9 mouse cellular contexts compared by ENCODE assay signal in genomic region chr3:27370125-27370524, GRCm38 (mm10). TPM values are rescaled to one million over a fixed set of nuclear protein-coding genes. Genes with fewer than 3 reads are reported as not detected.
DNase-seq lines count a peak whose midpoint lies in the region; ATAC-seq and TF ChIP-seq lines count a peak whose summit lies in the region.
"Had no signal": no experiment of that assay in that cellular context is flagged by ENCODE, and none has a peak within 500 bp of the region (broad histone marks: within the 10 kb centered on the region; RNA-seq: fewer than 3 reads in every experiment).

No protein-coding gene starts in this region.

- TF ChIP-seq RAD21 in MEL (IDR thresholded peaks at IDR 0.05; ENCODE audit: low read depth, low read length): no peak

- no peak for TF ChIP-seq EP300 in MEL (IDR thresholded peaks at IDR 0.05; ENCODE audit: low read depth in 1 of 2, low read length in 2 of 2)
- no peak for TF ChIP-seq EP300 in liver, postnatal 0 days (IDR thresholded peaks at IDR 0.05; ENCODE audit: low read depth)

- H3K9ac ChIP-seq in heart, embryonic 12.5 days: no peak overlapping the region
- H3K9ac ChIP-seq in MEL (ENCODE audit: control insufficient read depth, low read depth, low read length, poor library complexity, severe bottlenecking): no peak overlapping the region
- H3K9ac ChIP-seq in liver, postnatal 0 days (replicated peaks): no peak overlapping the region
- H3K9ac ChIP-seq: heart, embryonic 13.5 days had no signal

- no peak for TF ChIP-seq CTCF in MEL (IDR thresholded peaks at IDR 0.05 in 2 of 3, conservative IDR thresholded peaks at IDR 0.05 in 1 of 3; ENCODE audit: control insufficient read depth in 1 of 3, insufficient read depth in 1 of 3, low read depth in 2 of 3, low read length in 3 of 3, poor library complexity in 1 of 3, severe bottlenecking in 1 of 3)
- no peak for TF ChIP-seq CTCF in liver, postnatal 0 days (IDR thresholded peaks at IDR 0.05; ENCODE audit: low read depth)
- no peak for TF ChIP-seq CTCF in cerebellum, adult 2 months (IDR thresholded peaks at IDR 0.05; ENCODE audit: borderline replicate concordance, insufficient read depth, low read depth, low read length)

- peaks cover 55% of the 10 kb centered on the region for H3K27me3 ChIP-seq in heart, embryonic 12.5 days (replicated peaks)
- H3K27me3 ChIP-seq in MEL (ENCODE audit: control insufficient read depth in 1 of 2, insufficient read depth in 2 of 2, low read length in 2 of 2): no peaks in the 10 kb centered on the region
- H3K27me3 ChIP-seq in liver, postnatal 0 days (ENCODE audit: insufficient read depth, low read length): peaks cover 37% of the 10 kb centered on the region
- H3K27me3 ChIP-seq in cerebellum, adult 2 months (ENCODE audit: control insufficient read depth, insufficient read depth, low read length): no peaks in the 10 kb centered on the region; the same call in 1 of the 2 replicates

- H3K4me2 ChIP-seq in heart, embryonic 12.5 days: no peak overlapping the region
- H3K4me2 ChIP-seq in liver, postnatal 0 days (ENCODE audit: low read depth, low read length): no peak overlapping the region
- H3K4me2 ChIP-seq: heart, embryonic 13.5 days had no signal

- H3K4me1 ChIP-seq in heart, embryonic 12.5 days (replicated peaks): peaks cover 14% of the 10 kb centered on the region
- no peaks in the 10 kb centered on the region for H3K4me1 ChIP-seq in MEL (ENCODE audit: control insufficient read depth in 1 of 2, insufficient read depth in 2 of 2, low read length in 2 of 2)
- no peaks in the 10 kb centered on the region for H3K4me1 ChIP-seq in liver, postnatal 0 days (ENCODE audit: insufficient read depth)
- peaks cover 3% of the 10 kb centered on the region; the same call in 1 of the 2 replicates for H3K4me1 ChIP-seq in cerebellum, adult 2 months (ENCODE audit: control insufficient read depth, insufficient read depth, low read length)

- H3K79me2 ChIP-seq in MEL (ENCODE audit: control insufficient read depth, insufficient read depth, low read length, poor library complexity): no peaks in the 10 kb centered on the region

- no peaks in the 10 kb centered on the region for H3K9me3 ChIP-seq in heart, embryonic 12.5 days (replicated peaks)
- H3K9me3 ChIP-seq in MEL (replicated peaks; ENCODE audit: insufficient read depth, low read length): no peaks in the 10 kb centered on the region
- H3K9me3 ChIP-seq in liver, postnatal 0 days (ENCODE audit: low read length): no peaks in the 10 kb centered on the region
- H3K9me3 ChIP-seq: heart, embryonic 13.5 days had no signal

- TF ChIP-seq POLR2A in MEL (IDR thresholded peaks at IDR 0.05; ENCODE audit: control insufficient read depth in 1 of 2, insufficient read depth in 1 of 2, low read depth in 1 of 2, low read length in 2 of 2, poor library complexity in 1 of 2): no peak
- TF ChIP-seq POLR2A in cerebellum, adult 2 months (IDR thresholded peaks at IDR 0.05; ENCODE audit: borderline replicate concordance, insufficient read depth, low read length): no peak

- intact Hi-C loops in heart, postnatal 14 days (cut with DNase I): no loop called here

- WGBS in heart, embryonic 12.5 days: 5% methylated on average over 10 of the region's 10 CpGs
- 7% methylated on average over 10 of the region's 10 CpGs for WGBS in liver, postnatal 0 days (ENCODE audit: insufficient replicate concordance)
- whole genome bisulfite sequencing in cerebellum, adult 2 months: 5% methylated on average over 10 of the region's 10 CpGs

- H3K36me3 ChIP-seq in heart, embryonic 12.5 days: no peaks in the 10 kb centered on the region
- H3K36me3 ChIP-seq in MEL (ENCODE audit: control insufficient read depth in 1 of 2, insufficient read depth in 2 of 2, low read length in 2 of 2): no peaks in the 10 kb centered on the region
- no peaks in the 10 kb centered on the region for H3K36me3 ChIP-seq in liver, postnatal 0 days (replicated peaks; ENCODE audit: insufficient read depth, low read length)
- H3K36me3 ChIP-seq: heart, embryonic 13.5 days had no signal

- DNase-seq in heart, postnatal 14 days: peak; percentile 44 to 65
- peak; percentile 36 for DNase-seq in MEL (ENCODE audit: low read depth, low spot score)
- DNase-seq in liver, postnatal 0 days: peak; percentile 32
- peak; percentile 52 for DNase-seq in thymus, postnatal 14 days
- no peak for DNase-seq in cerebellum, adult 2 months
- no peak for DNase-seq in cerebellum, adult 8-10 months

- H3K27ac ChIP-seq in heart, embryonic 12.5 days (ENCODE audit: poor library complexity, severe bottlenecking): no peak overlapping the region
- no peak overlapping the region for H3K27ac ChIP-seq in MEL (ENCODE audit: control insufficient read depth, low read depth, low read length)
- no peak overlapping the region for H3K27ac ChIP-seq in liver, postnatal 0 days (ENCODE audit: low read depth)
- no peak overlapping the region for H3K27ac ChIP-seq in cerebellum, adult 2 months (ENCODE audit: insufficient read depth, low read length)
- H3K27ac ChIP-seq: heart, embryonic 13.5 days had no signal

- no peak for ATAC-seq in heart, embryonic 12.5 days (ENCODE audit: insufficient number of reproducible peaks, low FRiP score)
- peak; percentile 59; the same call in 1 of the 2 replicates for ATAC-seq in granulocyte monocyte progenitor cell, adult 5-6 weeks (replicated peaks; ENCODE audit: poor library complexity, severe bottlenecking)
- no peak for ATAC-seq in liver, postnatal 0 days

- H3K4me3 ChIP-seq in heart, embryonic 12.5 days: no peak overlapping the region
- H3K4me3 ChIP-seq in MEL (ENCODE audit: control insufficient read depth in 1 of 2, insufficient read depth in 1 of 2, low read depth in 2 of 2, low read length in 2 of 2): no peak overlapping the region
- H3K4me3 ChIP-seq in liver, postnatal 0 days (ENCODE audit: low read depth, low read length): no peak overlapping the region
- H3K4me3 ChIP-seq in cerebellum, adult 2 months (replicated peaks; ENCODE audit: insufficient read depth, low read depth, low read length): no peak overlapping the region
- H3K4me3 ChIP-seq: heart, embryonic 13.5 days had no signal

TF ChIP-seq in MEL, 35 proteins besides CTCF, POLR2A, EP300 and RAD21:
- TF ChIP-seq HCFC1 (IDR thresholded peaks at IDR 0.05; ENCODE audit: low read depth, low read length): no peak
- TF ChIP-seq MXI1 (IDR thresholded peaks at IDR 0.05; ENCODE audit: low read depth, low read length): peak; percentile 82
TF ChIP-seq in MEL: peak in this region for 1.

RNA-seq across cellular contexts. Expression of gene Ghsr, which starts 1.0 kb away (rescaled TPM):
- total RNA-seq in heart, postnatal 14 days (2021): not detected
- polyA plus RNA-seq in heart, embryonic 12.5 days (2016; fragmentation: Nextera tagmentation; extraction: Ambion mirVana): not detected in 2 replicates
- not detected in 2 replicates for total RNA-seq in MEL (2012; rRNA removed)
- polyA plus RNA-seq in MEL (2012; ENCODE audit: insufficient read depth in 1 of 2, insufficient read length in 2 of 2, low read depth in 1 of 2, low replicate concordance in 2 of 2, missing spikeins in 1 of 2): not detected
- not detected in 2 replicates for total RNA-seq in granulocyte monocyte progenitor cell, adult 5-6 weeks (2014; fragmentation: Nextera tagmentation)
- total RNA-seq in granulocyte monocyte progenitor cell, adult 5-6 weeks (2017): not detected in 2 replicates
- not detected in 2 replicates for polyA plus RNA-seq in liver, postnatal 0 days (2015; fragmentation: Nextera tagmentation; extraction: Ambion mirVana)
- 0.14 and 0.29 TPM in 2 replicates for polyA plus RNA-seq in cerebellum, adult 2 months (2012; rRNA removed)
- polyA plus RNA-seq: heart, embryonic 13.5 days had no signal

RNA-seq across cellular contexts. Expression of gene Tnfsf10, which starts 53.3 kb away (rescaled TPM):
- 10 to 100 TPM; 10.9 to 12.3 TPM for total RNA-seq in heart, postnatal 14 days (2021)
- not detected in 2 replicates for polyA plus RNA-seq in heart, embryonic 12.5 days (2016; fragmentation: Nextera tagmentation; extraction: Ambion mirVana)
- total RNA-seq in MEL (2012; rRNA removed): 0.04 TPM in 1 of 2 replicates, not detected in the other
- under 1 TPM in 1 of 2 experiments, not detected in 1; 0.06 TPM for polyA plus RNA-seq in MEL (2012; ENCODE audit: insufficient read depth in 1 of 2, insufficient read length in 2 of 2, low read depth in 1 of 2, low replicate concordance in 2 of 2, missing spikeins in 1 of 2)
- total RNA-seq in granulocyte monocyte progenitor cell, adult 5-6 weeks (2014; fragmentation: Nextera tagmentation): 5.0 and 6.3 TPM in 2 replicates
- 4.3 and 8.8 TPM in 2 replicates for total RNA-seq in granulocyte monocyte progenitor cell, adult 5-6 weeks (2017)
- polyA plus RNA-seq in liver, postnatal 0 days (2015; fragmentation: Nextera tagmentation; extraction: Ambion mirVana): 0.23 and 0.37 TPM in 2 replicates
- polyA plus RNA-seq in cerebellum, adult 2 months (2012; rRNA removed): 1.6 and 2.0 TPM in 2 replicates

Comparison
In these comparisons a context has a peak if more than half of its experiments do, and no peak if none do; other contexts are left out.
1. DNase-seq: peak in heart, postnatal 14 days (2 of 2), MEL (single experiment), liver, postnatal 0 days (single experiment) and thymus, postnatal 14 days (single experiment); none in cerebellum, adult 2 months (0 of 2) and cerebellum, adult 8-10 months (single experiment).